Mouse (Mus musculus): ENCODE results near the gene Mtor.
A peak's percentile ranks its signal among the peaks of the same experiment; 100 is the strongest.

Gene Mtor

GRCm38 (mm10) chr4:148484511-148484910, 36.1 kb downstream of the Mtor start:
- no peak for DNase-seq (ENCODE audit: low spot score in 2 of 2)

DNA sequence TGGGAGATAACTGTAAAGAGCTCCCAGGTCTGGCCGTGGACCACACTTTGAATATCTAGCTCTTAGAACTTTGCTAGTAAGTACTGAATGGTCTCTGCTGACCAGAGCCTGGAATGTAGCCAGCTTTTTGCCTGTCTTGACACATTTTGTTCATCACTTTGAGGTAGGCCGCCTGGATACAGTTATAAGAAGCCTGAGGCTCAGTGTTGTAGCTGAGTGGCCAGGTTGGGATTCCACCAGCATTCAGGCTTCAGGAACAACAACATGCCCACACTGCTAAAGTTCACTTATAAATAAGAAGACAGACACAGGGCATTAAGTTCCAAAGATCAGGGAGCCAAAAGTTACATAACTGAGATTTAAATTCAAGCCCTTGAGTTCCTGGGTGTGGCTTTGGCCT, 39.4 kb downstream of the Mtor start:
- no peak for DNase-seq (ENCODE audit: low spot score in 2 of 2)

- DNase-seq (ENCODE audit: low spot score in 2 of 2) = no peak
These were observed 42.1 kb downstream of the Mtor start for GRCm38 (mm10) chr4:148490502-148490901.

DNA sequence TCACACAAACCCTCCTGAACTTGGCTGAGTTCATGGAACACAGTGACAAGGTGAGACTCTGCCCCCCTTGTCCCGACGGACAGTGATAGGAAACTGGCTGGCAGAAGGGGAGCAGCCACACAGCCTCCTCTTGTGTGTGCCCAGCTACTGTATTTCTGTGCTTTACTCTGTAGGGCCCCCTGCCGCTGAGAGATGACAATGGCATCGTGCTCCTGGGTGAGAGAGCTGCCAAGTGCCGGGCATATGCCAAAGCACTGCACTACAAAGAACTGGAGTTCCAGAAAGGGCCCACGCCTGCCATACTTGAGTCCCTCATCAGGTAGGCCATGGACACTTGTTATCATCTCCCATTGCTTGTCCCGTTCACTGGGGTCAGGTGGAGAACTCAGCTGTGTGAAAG, 43.0 kb downstream of the Mtor start:
- DNase-seq (ENCODE audit: low spot score in 2 of 2) = no peak

DNA sequence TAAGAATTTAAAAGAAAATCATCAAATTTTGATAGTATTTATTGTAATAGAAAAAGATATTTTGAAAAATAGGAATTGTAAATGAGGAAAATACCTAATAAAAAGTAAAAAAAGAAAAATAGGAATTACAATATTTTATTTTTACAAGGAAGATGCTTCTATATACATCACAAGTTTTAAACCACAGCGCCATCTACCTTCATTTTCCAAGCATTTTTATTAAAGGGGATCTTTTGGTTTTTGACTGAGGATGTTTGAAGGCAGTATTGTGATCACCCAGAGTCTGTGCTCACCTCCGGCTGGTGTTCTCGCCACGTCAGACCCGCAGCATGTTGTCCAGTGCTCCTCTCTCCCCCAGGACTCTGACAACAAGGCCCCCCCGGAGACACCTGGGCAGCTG, 46.7 kb downstream of the Mtor start:
- no peak for DNase-seq (ENCODE audit: low spot score in 2 of 2)

DNA sequence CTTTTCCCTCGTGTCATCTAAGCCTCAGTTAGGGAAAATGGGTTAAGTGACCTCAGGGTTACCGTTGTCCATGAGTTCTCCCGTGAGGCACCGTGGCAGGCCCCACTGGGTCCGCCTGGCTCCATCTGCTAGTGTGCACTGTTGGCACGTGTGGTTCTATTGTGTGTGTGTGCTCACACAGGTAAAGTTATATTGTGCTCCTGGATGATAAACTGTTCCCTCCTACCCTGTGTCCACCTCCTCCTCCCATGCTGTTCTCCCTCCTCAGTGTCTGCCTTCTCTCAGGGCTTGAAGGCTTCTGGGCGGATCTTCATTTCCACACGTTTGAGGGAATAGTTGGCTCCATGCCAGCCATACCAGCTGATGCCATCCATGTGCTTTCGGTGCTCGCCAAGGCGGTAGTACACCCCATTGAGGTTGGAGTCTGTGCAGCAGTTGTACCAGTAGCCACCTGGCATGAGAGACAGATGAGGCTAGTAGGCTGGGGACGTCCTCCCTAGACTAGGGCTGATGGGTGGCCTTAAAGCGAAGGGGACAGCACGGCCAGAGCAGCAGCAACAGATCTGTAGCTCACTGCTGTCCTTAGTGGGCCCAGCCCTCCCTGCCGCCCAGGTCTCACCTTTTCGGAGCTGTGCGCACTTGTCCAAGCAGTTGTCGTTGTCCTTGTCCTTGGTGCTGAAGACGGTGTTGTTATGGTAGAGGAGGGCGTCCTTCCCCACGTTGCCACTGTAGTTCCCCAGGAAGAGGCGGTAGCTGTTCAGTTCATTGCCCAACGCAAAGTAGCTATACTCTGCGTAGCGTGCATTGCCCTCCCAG, 47.7 kb downstream of the Mtor start:
- DNase-seq (ENCODE audit: low spot score in 2 of 2) = no peak

DNA sequence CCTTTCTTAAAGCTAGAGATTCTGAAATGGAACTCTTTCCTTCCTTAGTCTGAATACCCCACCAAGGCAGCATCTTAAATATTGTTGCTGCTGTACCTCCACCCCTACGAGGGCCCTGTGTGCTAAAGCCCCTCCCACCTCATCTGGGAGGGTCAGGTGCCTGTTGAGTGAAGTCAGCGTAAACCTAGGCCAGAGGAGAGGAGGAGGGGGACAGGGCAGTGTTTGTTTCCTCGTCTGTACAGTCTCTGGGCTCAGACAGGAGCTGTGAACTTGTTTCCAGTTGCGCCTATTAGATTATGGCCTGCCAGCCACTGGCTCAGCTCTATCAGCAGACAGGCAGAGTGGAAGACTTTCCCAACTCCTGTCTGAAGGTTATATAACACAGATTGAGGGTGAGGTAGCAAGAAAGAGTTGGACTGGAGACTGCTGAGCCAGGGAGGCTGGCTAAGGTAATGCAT, 52.0 kb downstream of the Mtor start, which contains the start of gene Angptl7:
Gene Angptl7, minus strand, starts transcription at position 51 of the 458 bp plus-strand sequence.
- DNase-seq (ENCODE audit: low spot score in 2 of 2) = peak in 1 of 2 experiments; percentile 22

- DNase-seq (ENCODE audit: low spot score in 2 of 2) = peak in 1 of 2 experiments; percentile 16
These were observed 56.1 kb downstream of the Mtor start for GRCm38 (mm10) chr4:148504497-148504959.

GRCm38 (mm10) chr4:148507585-148507984, 59.2 kb downstream of the Mtor start:
- no peak for DNase-seq (ENCODE audit: low spot score in 2 of 2)

GRCm38 (mm10) chr4:148508084-148508849, 59.9 kb downstream of the Mtor start:
- no peak for DNase-seq (ENCODE audit: low spot score in 2 of 2)

DNA sequence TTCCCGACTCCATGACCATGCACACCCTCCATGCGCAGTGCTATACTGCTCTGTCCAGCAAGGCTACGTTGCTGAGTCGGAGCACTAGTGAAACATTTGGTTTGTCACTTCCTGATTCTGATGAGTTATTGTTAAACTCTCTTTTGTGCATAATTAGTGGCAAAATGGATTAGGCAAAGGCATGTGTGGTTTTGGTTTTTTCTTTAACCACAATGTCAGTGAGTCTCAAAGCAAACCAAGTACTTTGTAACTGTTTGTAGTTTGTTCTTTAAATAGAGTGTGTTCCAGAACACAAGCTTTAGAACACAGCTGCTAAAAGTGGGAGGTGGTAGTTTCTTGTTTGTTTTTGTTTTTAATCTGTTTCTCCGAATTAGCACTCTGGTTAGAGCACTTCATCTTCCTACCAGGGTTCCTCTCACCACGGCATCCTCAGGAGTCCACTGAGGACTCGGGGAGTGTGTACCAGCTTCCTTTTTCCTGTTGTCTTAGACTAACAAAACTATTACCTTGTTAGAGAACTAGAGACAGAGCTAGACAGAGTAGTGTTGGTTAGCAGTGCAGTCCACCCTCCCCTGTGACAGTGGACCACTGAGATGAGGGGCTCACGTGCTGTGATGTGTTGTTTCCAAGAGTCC, 61.2 kb downstream of the Mtor start:
- DNase-seq (ENCODE audit: low spot score in 2 of 2) = no peak

- DNase-seq (ENCODE audit: low spot score in 2 of 2) = no peak
These were observed 62.3 kb downstream of the Mtor start for GRCm38 (mm10) chr4:148510691-148511090.

GRCm38 (mm10) chr4:148511334-148511733, 62.9 kb downstream of the Mtor start:
- DNase-seq (ENCODE audit: low spot score in 2 of 2) = no peak

- DNase-seq (ENCODE audit: low spot score in 2 of 2) = no peak
These were observed 64.7 kb downstream of the Mtor start for GRCm38 (mm10) chr4:148513021-148513559.

GRCm38 (mm10) chr4:148515313-148515712, 66.9 kb downstream of the Mtor start:
- no peak for DNase-seq (ENCODE audit: low spot score in 2 of 2)

DNA sequence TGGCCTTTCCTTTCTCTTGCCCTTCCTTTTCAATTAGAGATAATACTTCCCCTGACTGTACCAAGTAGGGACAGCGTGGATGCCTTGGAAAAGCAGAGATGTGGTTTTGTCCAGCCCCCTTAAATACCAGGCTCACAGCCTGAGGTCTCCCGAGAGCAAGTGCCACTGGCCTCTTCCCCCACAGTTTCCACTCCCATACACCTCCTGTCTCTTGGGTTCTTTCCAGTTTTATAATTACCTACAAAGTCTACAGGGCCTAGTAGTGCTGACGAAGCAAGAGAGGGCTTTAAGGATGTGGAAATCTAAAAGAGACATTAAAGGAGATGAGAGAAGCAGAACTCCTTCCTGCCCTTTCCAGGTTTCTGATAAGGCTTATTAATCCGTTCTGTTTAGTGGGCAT, 69.4 kb downstream of the Mtor start:
- no peak for DNase-seq (ENCODE audit: low spot score in 2 of 2)

- DNase-seq (ENCODE audit: low spot score in 2 of 2) = no peak
These were observed 69.9 kb downstream of the Mtor start for GRCm38 (mm10) chr4:148518235-148518795.

- DNase-seq (ENCODE audit: low spot score in 2 of 2) = no peak
These were observed 75.1 kb downstream of the Mtor start for GRCm38 (mm10) chr4:148523538-148523937.

GRCm38 (mm10) chr4:148527158-148527910, 78.9 kb downstream of the Mtor start:
- no peak for DNase-seq (ENCODE audit: low spot score in 2 of 2)

DNA sequence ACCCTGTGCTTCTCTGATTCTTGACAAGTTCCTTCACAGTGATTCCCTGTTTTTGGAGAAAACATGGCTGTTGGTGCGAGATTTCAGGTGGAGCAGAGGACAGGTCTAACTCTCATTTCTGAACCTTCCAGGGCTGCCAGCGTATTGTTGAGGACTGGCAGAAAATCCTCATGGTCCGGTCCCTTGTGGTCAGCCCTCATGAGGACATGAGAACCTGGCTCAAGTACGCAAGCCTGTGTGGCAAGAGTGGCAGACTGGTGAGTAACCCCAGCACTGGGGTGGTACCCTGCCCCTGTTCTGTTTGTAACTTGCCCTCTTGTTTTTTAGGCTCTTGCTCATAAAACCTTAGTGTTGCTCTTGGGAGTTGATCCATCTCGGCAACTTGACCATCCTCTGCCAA, 81.9 kb downstream of the Mtor start:
- no peak for DNase-seq (ENCODE audit: low spot score in 2 of 2)

DNA sequence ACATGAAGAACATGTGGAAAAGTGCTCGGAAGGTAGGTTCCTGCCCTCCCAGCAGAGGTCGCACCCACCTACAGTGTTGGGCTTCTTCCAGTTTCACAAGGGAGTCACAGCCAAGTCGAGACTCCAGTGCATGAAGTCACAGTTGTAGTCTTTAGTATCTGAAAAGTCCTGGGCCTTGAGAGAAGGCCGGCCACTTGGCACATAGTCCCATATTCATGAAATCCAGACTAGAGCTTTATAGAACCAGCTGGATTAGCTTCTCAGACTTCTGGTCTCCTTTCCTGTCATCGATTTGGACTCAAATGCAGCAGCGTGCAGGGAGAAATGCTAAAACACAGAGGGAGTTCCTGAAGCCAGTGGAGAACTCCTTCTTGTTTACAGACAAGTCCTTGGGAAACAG, 82.4 kb downstream of the Mtor start:
- no peak for DNase-seq (ENCODE audit: low spot score in 2 of 2)

All from urinary bladder, adult 18-20 months (tissue).